Mouse (Mus musculus) forebrain, embryonic 14.5 days (tissue): ENCODE measurements around the gene Hacl1. TPM values are rescaled to one million over a fixed set of nuclear protein-coding genes. Genes with fewer than 3 reads are reported as not detected.

Experiments
- ATAC-seq: fragments of 200-750 bp; cut with Nextera tagmentation; 2 replicates; pipeline ENCODE4 v1.8.0; 2017; ENCODE audit warnings: mild to moderate bottlenecking, moderate library complexity
- DNase-seq: peaks from one replicate; pipeline ENCODE4 v3.0.0-alpha.2; 2015; ENCODE audit warnings: low spot score
- H3K27ac ChIP-seq: fragments of 300-500 bp; sonication (generic); 2 replicates; pipeline ENCODE4 v1.5.1; 2014; ENCODE audit warnings: low read depth, mild to moderate bottlenecking, control low read depth, low read length, moderate library complexity
- H3K27me3 ChIP-seq: fragments of 300-500 bp; sonication (generic); replicated peaks from 2 replicates; pipeline ENCODE4 v1.6.1; 2014; ENCODE audit warnings: low read length, control low read depth, mixed read lengths; ENCODE audit not compliant: control insufficient read depth, insufficient read depth
- H3K36me3 ChIP-seq: fragments of 300-500 bp; sonication (generic); 2 replicates; pipeline ENCODE4 v1.6.1; 2014; ENCODE audit warnings: low read length, control low read depth; ENCODE audit not compliant: control insufficient read depth, insufficient read depth
- H3K4me1 ChIP-seq: fragments of 300-500 bp; sonication (generic); 2 replicates; pipeline ENCODE4 v1.6.1; 2014; ENCODE audit warnings: antibody characterized with exemption, low read length, control low read depth; ENCODE audit not compliant: control insufficient read depth, insufficient read depth
- H3K4me2 ChIP-seq: fragments of 300-500 bp; sonication (generic); 2 replicates; pipeline ENCODE4 v1.6.1; 2014; ENCODE audit warnings: mild to moderate bottlenecking, control low read depth, low read length
- H3K4me3 ChIP-seq: fragments of 300-500 bp; sonication (generic); 2 replicates; pipeline ENCODE4 v1.5.1; 2014; ENCODE audit warnings: low read depth, low read length, control low read depth
- H3K9ac ChIP-seq: fragments of 300-500 bp; sonication (generic); 2 replicates; pipeline ENCODE4 v1.6.1; 2014; ENCODE audit warnings: mild to moderate bottlenecking, low read length, control low read depth, moderate library complexity
- H3K9me3 ChIP-seq: fragments of 300-500 bp; sonication (generic); replicated peaks from 2 replicates; pipeline ENCODE4 v1.6.1; 2016; ENCODE audit warnings: low read length, control low read depth, mixed read lengths; ENCODE audit not compliant: control insufficient read depth
- WGBS: fragments of 180-500 bp; shearing (Covaris S2); extraction: QIAGEN DNeasy Blood & Tissue Kit; methylation state at CpG from one replicate; pipeline ENCODE4 v1.1.7; 2014; 5-methylcytosine and 5-hydroxymethylcytosine counted together
- polyA plus RNA-seq: library from polyadenylated mRNA; unstranded; fragments of >200 nt; fragmentation: Nextera tagmentation; extraction: Ambion mirVana; gene quantifications from 2 replicates; pipeline ENCODE4 v1.2.1, GENCODE M21; 2014

Gene Hacl1
- polyA plus RNA-seq, 1 experiment from 2014 or later, result 13.0 TPM

- no peaks in the 10 kb centered on the region for H3K9me3 ChIP-seq
- ATAC-seq, result no peak
- no peak overlapping the region for H3K4me3 ChIP-seq
- H3K27ac ChIP-seq, result peak overlapping the region; percentile 98
- 0 out of 2 replicates have a peak, but pooled peaks cover 7% of the 10 kb centered on the region for H3K36me3 ChIP-seq
- DNase-seq, result peak; percentile 63
- peaks cover 46% of the 10 kb centered on the region for H3K4me1 ChIP-seq
- H3K4me2 ChIP-seq, result no peak overlapping the region
- H3K9ac ChIP-seq, result no peak overlapping the region
- H3K27me3 ChIP-seq, result no peaks in the 10 kb centered on the region
- 40% methylated on average over 18 of the region's 18 CpGs for WGBS
Measured at GRCm38 (mm10) chr14:31664100-31664902, 23.2 kb upstream of the Hacl1 start.

- 92% methylated on average over 13 of the region's 13 CpGs for WGBS
- H3K4me2 ChIP-seq, result no peak overlapping the region
- H3K36me3 ChIP-seq, result 0 out of 2 replicates have a peak, but pooled peaks cover 7% of the 10 kb centered on the region
- DNase-seq (no peak), ATAC-seq (no peak)
- H3K4me3 ChIP-seq, result no peak overlapping the region
- H3K4me1 ChIP-seq, result peaks cover 50% of the 10 kb centered on the region
- H3K27me3 ChIP-seq, result no peaks in the 10 kb centered on the region
- H3K27ac ChIP-seq, result peak overlapping the region; percentile 98
- H3K9ac ChIP-seq, result no peak overlapping the region
- no peaks in the 10 kb centered on the region for H3K9me3 ChIP-seq
Measured at GRCm38 (mm10) chr14:31663376-31664099, 22.5 kb upstream of the Hacl1 start.

- H3K4me2 ChIP-seq, result peak overlapping the region; percentile 70
- peaks cover 56% of the 10 kb centered on the region for H3K4me1 ChIP-seq
- DNase-seq (peak; percentile 57), ATAC-seq (peak; percentile 54)
- no peaks in the 10 kb centered on the region for H3K9me3 ChIP-seq
- H3K9ac ChIP-seq, result peak overlapping the region; percentile 71
- 30% methylated on average over 9 of the region's 9 CpGs for WGBS
- H3K4me3 ChIP-seq, result peak overlapping the region; percentile 36
- 0 out of 2 replicates have a peak, but pooled peaks cover 7% of the 10 kb centered on the region for H3K36me3 ChIP-seq
- H3K27ac ChIP-seq, result peak overlapping the region; percentile 98
- no peaks in the 10 kb centered on the region for H3K27me3 ChIP-seq
Measured at GRCm38 (mm10) chr14:31662555-31663211, 21.6 kb upstream of the Hacl1 start.

GRCm38 (mm10) chr14:31661671-31662554 is 20.8 kb upstream of the Hacl1 start:
- Histone ChIP-seq H3K4me2 (peak overlapping the region; percentile 70), H3K9ac (peak overlapping the region; percentile 71), H3K36me3 (0 out of 2 replicates have a peak, but pooled peaks cover under 1% of the 10 kb centered on the region), H3K27ac (peak overlapping the region; percentile 98), H3K4me3 (peak overlapping the region; percentile 36), H3K9me3 (no peaks in the 10 kb centered on the region), H3K4me1 (peaks cover 56% of the 10 kb centered on the region), H3K27me3 (no peaks in the 10 kb centered on the region)
- peak; percentile 92 for ATAC-seq
- WGBS, result 2% methylated on average over 44 of the region's 44 CpGs
- DNase-seq, result peak; percentile 96

- no peak overlapping the region; the same call in 1 of the 2 replicates for H3K9ac ChIP-seq
- WGBS, result 19% methylated on average over 7 of the region's 7 CpGs
- peak; percentile 14; the same call in 1 of the 2 replicates for ATAC-seq
- DNase-seq, result peak; percentile 78
- peak overlapping the region; percentile 98 for H3K27ac ChIP-seq
- H3K27me3 ChIP-seq, result no peaks in the 10 kb centered on the region
- peak overlapping the region; percentile 70 for H3K4me2 ChIP-seq
- H3K9me3 ChIP-seq, result no peaks in the 10 kb centered on the region
- H3K36me3 ChIP-seq, result no peaks in the 10 kb centered on the region
- no peak overlapping the region for H3K4me3 ChIP-seq
- peaks cover 56% of the 10 kb centered on the region for H3K4me1 ChIP-seq
Measured at GRCm38 (mm10) chr14:31660312-31661093, 19.4 kb upstream of the Hacl1 start.

- no peak overlapping the region for H3K9ac ChIP-seq
- H3K27ac ChIP-seq, result peak overlapping the region; percentile 98
- 21% methylated on average over 10 of the region's 10 CpGs for WGBS
- H3K27me3 ChIP-seq, result no peaks in the 10 kb centered on the region
- no peak overlapping the region for H3K4me3 ChIP-seq
- no peak overlapping the region for H3K4me2 ChIP-seq
- DNase-seq, result peak; percentile 72
- H3K9me3 ChIP-seq, result no peaks in the 10 kb centered on the region
- H3K36me3 ChIP-seq, result no peaks in the 10 kb centered on the region
- no peak for ATAC-seq
- H3K4me1 ChIP-seq, result peaks cover 54% of the 10 kb centered on the region
Measured at GRCm38 (mm10) chr14:31659501-31660181, 18.6 kb upstream of the Hacl1 start.

- Histone ChIP-seq H3K9me3 (no peaks in the 10 kb centered on the region), H3K9ac (no peak overlapping the region), H3K27ac (no peak overlapping the region), H3K4me3 (no peak overlapping the region), H3K27me3 (no peaks in the 10 kb centered on the region), H3K4me1 (peaks cover 42% of the 10 kb centered on the region), H3K4me2 (no peak overlapping the region), H3K36me3 (no peaks in the 10 kb centered on the region)
- WGBS, result 83% methylated on average over 8 of the region's 8 CpGs
- DNase-seq (no peak), ATAC-seq (no peak)
Measured at GRCm38 (mm10) chr14:31658126-31658680, 17.1 kb upstream of the Hacl1 start.
